Mouse (Mus musculus) myocyte (in vitro differentiated cells): ENCODE data around the gene Il4i1. TPM values are rescaled to one million over a fixed set of nuclear protein-coding genes. Genes with fewer than 3 reads are reported as not detected.

Source experiments
- H3K27me3 ChIP-seq: one replicate; pipeline ENCODE4 v1.6.1; 2011; ENCODE audit not compliant: control insufficient read depth, insufficient read depth, insufficient read length
- H3K36me3 ChIP-seq: one replicate; pipeline ENCODE4 v1.6.1; 2011; ENCODE audit not compliant: control insufficient read depth, insufficient read depth
- H3K4me2 ChIP-seq: one replicate; pipeline ENCODE4 v1.6.1; 2011; ENCODE audit warnings: low read depth, control low read depth
- H3K4me3 ChIP-seq: one replicate; pipeline ENCODE4 v1.5.1; 2011; ENCODE audit warnings: mild to moderate bottlenecking, control low read depth, moderate library complexity
- H3K79me2 ChIP-seq: one replicate; pipeline ENCODE4 v1.6.1; 2011; ENCODE audit not compliant: control insufficient read depth, insufficient read depth
- H3ac ChIP-seq: one replicate; pipeline ENCODE4 v1.6.1; 2011; ENCODE audit not compliant: control insufficient read depth, insufficient read length
- CEBPB ChIP-seq: IDR thresholded peaks from 2 replicates; pipeline ENCODE4 v1.6.1; 2011; ENCODE audit warnings: mild to moderate bottlenecking, moderate library complexity; ENCODE audit not compliant: poor library complexity, insufficient read depth, severe bottlenecking
- E2F4 ChIP-seq: IDR thresholded peaks from one replicate; pipeline ENCODE4 v1.6.1; 2011; ENCODE audit warnings: mild to moderate bottlenecking, control low read depth, moderate library complexity; ENCODE audit not compliant: insufficient read depth
- MAX ChIP-seq: IDR thresholded peaks from one replicate; pipeline ENCODE4 v1.6.1; 2011; ENCODE audit warnings: low read depth, mild to moderate bottlenecking, control low read depth
- MYOD1 ChIP-seq, 3 experiments: IDR thresholded peaks; one replicate each; pipeline ENCODE4 v1.6.1; 2011; ENCODE audit warnings: control low read depth in 2 of 3, low read depth in 2 of 3, mild to moderate bottlenecking in 2 of 3, moderate library complexity in 1 of 3; ENCODE audit not compliant: insufficient read length in 2 of 3, control insufficient read depth in 1 of 3
- MYOG ChIP-seq, 3 experiments: IDR thresholded peaks; one replicate each; pipeline ENCODE4 v1.6.1; 2011; ENCODE audit warnings: control low read depth in 2 of 3, low read depth in 2 of 3, mild to moderate bottlenecking in 2 of 3; ENCODE audit not compliant: insufficient read length in 2 of 3, control insufficient read depth in 1 of 3, insufficient read depth in 1 of 3
- POLR2A ChIP-seq: IDR thresholded peaks from one replicate; pipeline ENCODE4 v1.6.1; 2011; ENCODE audit warnings: low read depth, mild to moderate bottlenecking, control low read depth, moderate library complexity; ENCODE audit not compliant: insufficient read length
- POLR2AphosphoS2 ChIP-seq: IDR thresholded peaks from one replicate; pipeline ENCODE4 v1.6.1; 2011; ENCODE audit warnings: low read depth, control low read depth; ENCODE audit not compliant: insufficient read length
- REST ChIP-seq: IDR thresholded peaks from one replicate; pipeline ENCODE4 v1.6.1; 2011; ENCODE audit warnings: mild to moderate bottlenecking, control low read depth, moderate library complexity; ENCODE audit not compliant: insufficient read depth, insufficient read length
- SRF ChIP-seq: IDR thresholded peaks from one replicate; pipeline ENCODE4 v1.6.1; 2011; ENCODE audit warnings: low read depth; ENCODE audit not compliant: control insufficient read depth, insufficient read length
- TCF12 ChIP-seq: IDR thresholded peaks from one replicate; pipeline ENCODE4 v1.6.1; 2011; ENCODE audit warnings: mild to moderate bottlenecking, control low read depth; ENCODE audit not compliant: poor library complexity, insufficient read depth, severe bottlenecking
- TCF3 ChIP-seq: IDR thresholded peaks from one replicate; pipeline ENCODE4 v1.6.1; 2011; ENCODE audit warnings: low read depth, control low read depth; ENCODE audit not compliant: insufficient read length
- USF1 ChIP-seq: IDR thresholded peaks from one replicate; pipeline ENCODE4 v1.6.1; 2011; ENCODE audit warnings: low read depth, mild to moderate bottlenecking, control low read depth, moderate library complexity
- polyA plus RNA-seq: library from polyadenylated mRNA; unstranded; fragments of >200 nt; fragmentation: generic; extraction: Trizol; gene quantifications from one replicate; pipeline ENCODE4 v1.2.1, GENCODE M21; 2012; ENCODE audit warnings: missing spikeins

Gene Il4i1
- polyA plus RNA-seq, 1 experiment = 1.9 TPM

DNA sequence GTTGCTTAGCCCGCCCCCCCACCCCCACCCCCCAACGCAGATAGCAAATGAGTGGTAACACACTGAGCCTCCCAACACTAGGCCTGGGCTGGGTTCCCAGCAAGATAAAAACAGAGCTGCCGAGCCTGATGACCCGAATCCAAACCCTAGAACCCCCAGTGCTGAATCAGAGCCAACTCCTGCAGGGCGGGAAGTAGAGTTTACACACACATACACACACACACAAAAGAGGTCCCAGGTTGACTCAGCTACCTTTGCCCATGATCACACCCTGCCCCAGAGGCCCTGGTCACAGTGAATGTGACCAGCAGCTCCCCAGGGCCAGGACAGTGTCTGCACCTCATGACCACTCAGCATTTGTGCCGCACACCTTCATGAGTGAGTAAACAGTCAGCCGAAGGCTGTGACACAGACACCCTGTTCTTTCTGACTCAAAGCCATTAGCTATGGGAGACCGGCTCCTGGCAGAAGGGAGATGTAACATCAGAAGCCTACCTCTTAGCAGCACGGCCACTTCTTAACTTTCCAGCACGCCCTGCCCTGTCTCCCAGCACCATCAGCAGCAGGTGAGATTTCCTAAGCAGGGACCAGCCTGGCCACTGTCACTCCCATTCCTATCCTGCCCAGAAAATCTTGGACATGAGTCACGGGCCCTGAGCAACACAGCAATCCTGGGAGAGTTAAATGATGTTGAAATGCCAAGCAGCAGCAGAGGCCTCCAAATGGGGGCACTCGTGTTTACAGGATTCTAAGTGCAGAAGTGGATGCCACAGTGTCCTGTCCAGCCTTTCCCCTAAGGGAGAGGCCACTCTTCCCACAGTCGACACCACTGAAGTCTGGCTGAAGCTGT lies 72.3 kb downstream of the Il4i1 start:
- Histone ChIP-seq H3K79me2 (peaks cover 50% of the 10 kb centered on the region), H3ac (no peak overlapping the region), H3K27me3 (no peaks in the 10 kb centered on the region), H3K4me3 (no peak overlapping the region), H3K36me3 (no peaks in the 10 kb centered on the region), H3K4me2 (no peak overlapping the region)
- TF ChIP-seq MYOG (IDR thresholded peaks at IDR 0.05; ENCODE audit: control insufficient read depth in 1 of 3, insufficient read depth in 1 of 3, insufficient read length in 2 of 3, low read depth in 2 of 3) = no peak
- no peak for TF ChIP-seq CEBPB
- no peak for TF ChIP-seq TCF12
- no peak for TF ChIP-seq POLR2A
- no peak for TF ChIP-seq MYOD1 (IDR thresholded peaks at IDR 0.05; ENCODE audit: control insufficient read depth in 1 of 3, insufficient read length in 2 of 3, low read depth in 2 of 3)
- no peak for TF ChIP-seq E2F4

DNA sequence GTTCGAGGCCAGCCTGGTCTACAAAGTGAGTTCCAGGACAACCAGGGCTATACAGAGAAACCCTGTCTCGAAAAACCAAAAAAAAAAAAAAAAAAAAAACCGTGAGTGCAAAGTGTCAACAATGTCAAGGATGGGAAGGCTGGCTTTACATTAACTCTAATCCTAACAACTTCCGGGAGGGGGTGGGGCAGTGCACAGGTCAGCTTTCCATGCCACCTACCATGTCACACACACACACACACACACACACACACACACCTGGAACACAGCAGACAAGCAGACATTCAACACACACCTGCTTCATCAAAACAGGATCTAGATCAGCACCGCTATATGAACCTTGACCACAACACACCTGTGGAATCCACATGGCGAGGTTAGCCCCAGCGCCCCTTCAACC lies 74.0 kb downstream of the Il4i1 start:
- Histone ChIP-seq H3K4me2 (no peak overlapping the region), H3K27me3 (no peaks in the 10 kb centered on the region), H3ac (no peak overlapping the region), H3K36me3 (no peaks in the 10 kb centered on the region), H3K79me2 (peaks cover 50% of the 10 kb centered on the region), H3K4me3 (no peak overlapping the region)
- TF ChIP-seq USF1 (no peak), POLR2AphosphoS2 (no peak), CEBPB (no peak), POLR2A (no peak), E2F4 (no peak), MYOD1 (IDR thresholded peaks at IDR 0.05; ENCODE audit: control insufficient read depth in 1 of 3, insufficient read length in 2 of 3, low read depth in 2 of 3) (no peak), REST (no peak), MYOG (IDR thresholded peaks at IDR 0.05; ENCODE audit: control insufficient read depth in 1 of 3, insufficient read depth in 1 of 3, insufficient read length in 2 of 3, low read depth in 2 of 3) (no peak), MAX (no peak), TCF3 (no peak), SRF (no peak), TCF12 (no peak)

Other genes with a start within 250 kb of the Il4i1 start
- not detected for gene Napsa, start 244.0 kb upstream of the Il4i1 start, polyA plus RNA-seq
- gene Kcnc3, start 225.7 kb upstream of the Il4i1 start, polyA plus RNA-seq = 0.92 TPM
- 0.17 TPM for gene Myh14, start 145.5 kb upstream of the Il4i1 start, polyA plus RNA-seq
- not detected for gene Izumo2, start 107.6 kb upstream of the Il4i1 start, polyA plus RNA-seq
- 20.6 TPM for gene Vrk3, start 68.0 kb upstream of the Il4i1 start, polyA plus RNA-seq
- gene Zfp473, start 65.3 kb upstream of the Il4i1 start, polyA plus RNA-seq = 0.12 TPM
- 77.0 TPM for gene Nup62, start 299 bp upstream of the Il4i1 start, polyA plus RNA-seq
- gene Atf5, start 271 bp downstream of the Il4i1 start, polyA plus RNA-seq = 939 TPM
- gene Akt1s1, start 32.6 kb downstream of the Il4i1 start, polyA plus RNA-seq = 200 TPM
- 53.8 TPM for gene Tbc1d17, start 32.7 kb downstream of the Il4i1 start, polyA plus RNA-seq
- 47.9 TPM for gene Pnkp, start 40.8 kb downstream of the Il4i1 start, polyA plus RNA-seq
- 298 TPM for gene Ptov1, start 53.4 kb downstream of the Il4i1 start, polyA plus RNA-seq
- gene Med25, start 76.3 kb downstream of the Il4i1 start, polyA plus RNA-seq = 57.4 TPM
- gene Fuz, start 79.7 kb downstream of the Il4i1 start, polyA plus RNA-seq = 11.6 TPM
- 125 TPM for gene Ap2a1, start 113.1 kb downstream of the Il4i1 start, polyA plus RNA-seq
- not detected for gene Tsks, start 126.8 kb downstream of the Il4i1 start, polyA plus RNA-seq
- gene Cpt1c, start 158.5 kb downstream of the Il4i1 start, polyA plus RNA-seq = 2.7 TPM
- gene Prmt1, start 170.2 kb downstream of the Il4i1 start, polyA plus RNA-seq = 729 TPM
- 45.1 TPM for gene Irf3, start 181.3 kb downstream of the Il4i1 start, polyA plus RNA-seq
- gene Bcl2l12, start 182.3 kb downstream of the Il4i1 start, polyA plus RNA-seq = 13.3 TPM
- 56.7 TPM for gene Scaf1, start 200.0 kb downstream of the Il4i1 start, polyA plus RNA-seq
- gene Rras, start 201.6 kb downstream of the Il4i1 start, polyA plus RNA-seq = 127 TPM
- 10.2 TPM for gene Prr12, start 236.5 kb downstream of the Il4i1 start, polyA plus RNA-seq
- gene Nosip, start 246.0 kb downstream of the Il4i1 start, polyA plus RNA-seq = 66.1 TPM
- 12.9 TPM for gene Prrg2, start 246.3 kb downstream of the Il4i1 start, polyA plus RNA-seq